Mouse (Mus musculus) c-Kit-positive CD71-negative TER-119-negative erythroid progenitor cells, embryonic 14.5 days (primary cell): ENCODE data around the gene Hcn3.
"Not testable (repeated sequence)": the region's sequence is repeated elsewhere in the genome, so short reads cannot be mapped to it uniquely, and the experiment has no call there.

Experiments
- DNase-seq: peaks from one replicate; pipeline ENCODE4 v3.0.0-alpha.2; 2013; ENCODE audit warnings: low read depth

Hcn3 gene

GRCm38 (mm10) chr3:89181749-89182500, 21.9 kb upstream of the Hcn3 start:
- no peak for DNase-seq

DNA sequence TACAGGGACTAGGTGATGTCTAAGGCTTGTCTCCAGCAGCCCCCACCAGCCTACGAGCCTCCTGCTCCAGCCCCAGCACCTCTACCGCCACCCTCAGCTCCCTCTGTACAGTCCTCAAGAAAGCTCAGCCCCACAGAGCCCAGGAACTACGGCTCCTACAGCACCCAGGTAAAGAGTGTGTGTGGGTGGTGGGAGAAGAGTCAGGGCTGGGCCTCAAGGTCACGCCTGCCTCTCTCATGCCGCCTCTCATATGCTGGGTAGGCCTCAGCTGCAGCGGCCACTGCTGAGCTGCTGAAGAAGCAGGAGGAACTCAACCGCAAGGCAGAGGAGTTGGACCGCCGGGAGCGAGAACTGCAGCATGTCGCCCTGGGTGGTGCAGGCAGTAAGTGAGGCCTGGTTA, 19.1 kb upstream of the Hcn3 start:
- DNase-seq: no peak

- DNase-seq: no peak
Observed at GRCm38 (mm10) chr3:89178107-89178385, 18.1 kb upstream of the Hcn3 start.

DNA sequence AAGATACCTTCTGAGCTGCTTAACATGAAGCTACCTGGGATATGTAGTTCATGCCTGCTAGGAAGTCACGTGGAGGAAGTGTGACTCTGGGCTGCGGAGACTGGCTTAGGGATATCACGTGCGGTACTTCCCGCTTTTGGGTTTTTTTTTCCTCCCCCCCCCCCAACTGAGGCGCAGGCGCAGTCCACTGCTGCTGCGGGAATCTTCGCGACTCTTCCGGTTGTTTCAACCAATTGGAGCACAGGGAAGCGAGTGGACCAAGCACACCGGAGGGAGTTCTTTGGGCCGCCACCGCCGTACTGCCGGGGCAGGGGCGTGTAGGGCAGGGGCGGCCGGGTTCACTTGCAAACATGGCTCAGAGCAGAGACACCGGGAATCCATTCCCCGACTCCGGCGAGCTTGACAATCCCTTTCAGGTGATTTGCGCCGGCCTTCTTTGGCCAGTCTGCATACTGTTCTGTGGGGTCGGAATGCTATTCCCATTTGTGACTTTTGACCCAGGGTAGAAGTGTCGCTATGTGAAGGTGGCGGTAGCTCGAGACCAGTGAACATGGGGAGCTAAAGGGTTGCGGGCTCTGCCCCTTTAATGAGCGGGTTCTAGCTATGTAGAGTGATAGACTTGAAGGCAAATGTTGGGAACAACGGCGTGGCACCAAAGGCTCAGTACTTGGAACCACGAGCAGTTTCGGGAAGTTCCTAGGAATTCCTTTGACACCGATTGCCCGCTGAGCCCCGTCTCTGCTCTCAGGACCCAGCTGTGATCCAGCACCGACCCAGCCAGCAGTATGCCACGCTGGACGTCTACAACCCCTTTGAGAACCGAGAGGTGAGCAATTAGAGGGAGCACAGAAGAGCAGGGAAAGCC, 17.5 kb upstream of the Hcn3 start, which contains the start of gene Scamp3:
Gene Scamp3, plus strand, starts transcription at position 232 of the 865 bp plus-strand sequence.
- peak; percentile 91 for DNase-seq

- no peak for DNase-seq
Observed at GRCm38 (mm10) chr3:89176421-89176820, 16.4 kb upstream of the Hcn3 start.

DNA sequence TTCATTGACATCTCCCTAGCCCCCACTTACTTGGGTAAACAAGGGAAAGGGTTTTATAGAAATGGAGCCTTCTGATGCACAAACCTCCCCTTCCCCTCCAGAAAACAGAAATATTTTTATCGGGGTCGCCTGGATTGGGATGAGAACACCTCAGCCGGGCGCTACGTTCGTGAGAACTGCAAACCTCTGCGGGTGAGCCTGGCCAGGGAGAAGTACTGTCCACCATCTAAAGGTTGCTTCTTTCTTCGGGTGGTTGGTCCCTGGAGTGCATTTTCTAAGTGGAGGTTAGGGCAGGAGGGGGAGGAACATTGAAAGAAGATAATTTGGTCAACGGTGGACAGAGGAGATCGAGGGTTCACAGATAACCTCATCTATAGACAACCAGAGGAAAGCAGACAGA, 15.5 kb upstream of the Hcn3 start:
- no peak for DNase-seq

- DNase-seq: no peak
Observed at GRCm38 (mm10) chr3:89174844-89175243, 14.8 kb upstream of the Hcn3 start.

GRCm38 (mm10) chr3:89166945-89167344, 6.9 kb upstream of the Hcn3 start:
- no peak for DNase-seq

DNA sequence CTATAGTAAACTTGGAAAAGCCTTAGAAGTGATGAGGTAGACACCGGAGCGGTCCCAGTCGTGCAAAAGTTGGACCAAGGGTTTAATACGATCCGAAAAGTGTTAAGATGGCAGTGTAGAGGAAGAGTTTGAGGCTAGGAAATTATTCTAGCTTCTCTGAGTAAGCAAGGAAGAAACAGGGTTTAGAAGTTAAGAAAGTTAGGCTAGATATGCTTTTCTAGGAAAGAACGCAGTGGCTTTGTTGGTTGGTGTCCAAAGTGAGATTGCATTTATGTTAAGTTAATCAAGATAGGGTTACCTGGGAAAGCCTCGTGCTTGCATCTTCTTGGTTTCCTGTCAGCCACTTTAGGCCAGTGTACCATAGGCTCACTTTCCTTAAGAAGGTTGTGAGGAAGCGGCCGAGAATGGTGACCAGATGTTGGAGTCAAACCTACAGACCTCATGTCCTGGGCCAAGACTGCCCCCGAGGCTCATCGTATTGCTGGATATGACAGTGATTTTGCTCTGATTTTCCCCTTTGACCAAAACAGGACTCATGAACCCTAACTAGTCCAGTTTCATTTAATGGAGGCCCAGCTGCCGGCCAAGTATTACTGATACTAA, 5.4 kb upstream of the Hcn3 start:
- DNase-seq: no peak

DNA sequence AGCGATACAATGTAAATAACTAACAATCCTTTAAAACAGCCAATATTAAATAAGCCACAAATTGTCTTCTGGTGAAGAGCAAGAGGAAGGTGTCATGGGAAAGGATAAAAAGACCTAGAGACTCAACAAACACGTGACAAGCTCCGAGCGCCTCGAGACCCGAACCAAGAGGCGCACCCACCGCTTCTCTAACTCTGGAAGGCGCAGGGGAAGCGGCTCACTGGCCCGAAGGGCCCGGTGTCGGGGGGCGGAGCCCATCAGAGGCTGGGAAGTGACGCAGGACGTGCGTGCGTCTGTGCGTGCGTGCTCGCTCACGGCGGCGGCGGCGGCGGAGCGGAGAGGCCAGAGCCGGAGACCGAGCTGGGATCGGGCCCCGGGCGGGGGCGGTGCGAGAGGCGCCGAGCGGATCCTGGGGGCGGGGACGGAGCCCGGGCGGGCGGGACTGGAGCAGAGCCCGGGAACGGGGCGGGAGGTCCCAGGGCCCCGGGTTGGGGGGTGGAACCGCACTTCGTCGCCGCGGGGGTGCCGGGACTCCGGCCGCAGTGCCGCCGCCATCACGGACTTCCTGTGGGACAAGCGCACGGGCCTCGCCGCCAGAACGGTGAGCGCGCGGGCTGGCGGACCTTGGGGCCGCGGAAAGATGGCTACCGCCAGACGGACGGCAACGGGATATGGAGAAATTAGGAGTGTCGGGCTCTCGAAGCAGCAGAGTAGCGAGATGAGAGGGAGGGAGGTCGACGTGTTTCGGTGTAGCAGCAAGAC, 4.7 kb upstream of the Hcn3 start, which contains the start of gene Clk2:
Gene Clk2, plus strand, starts transcription at position 290 of the 762 bp plus-strand sequence.
- DNase-seq: peak; percentile 86

GRCm38 (mm10) chr3:89163643-89164245, 3.7 kb upstream of the Hcn3 start:
- DNase-seq: no peak

DNA sequence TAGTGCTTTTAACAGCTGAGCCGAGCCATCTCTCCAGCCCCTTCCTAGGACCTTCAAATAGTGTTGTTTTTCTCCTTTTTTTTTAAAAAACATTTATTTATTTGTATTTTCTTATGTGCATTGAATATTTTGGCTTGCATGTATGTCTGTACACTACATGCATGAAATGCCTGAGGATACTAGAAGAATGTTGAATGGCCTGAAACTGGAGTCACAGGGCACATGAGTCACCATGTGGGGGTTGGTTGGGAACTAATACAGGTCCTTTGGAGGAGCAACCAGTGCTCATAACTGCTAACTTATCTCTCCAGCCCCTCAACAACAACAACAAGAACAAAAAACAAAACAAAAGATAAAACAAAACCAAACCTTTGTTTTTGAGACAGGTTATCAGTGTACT, 3.1 kb upstream of the Hcn3 start:
- no peak for DNase-seq

DNA sequence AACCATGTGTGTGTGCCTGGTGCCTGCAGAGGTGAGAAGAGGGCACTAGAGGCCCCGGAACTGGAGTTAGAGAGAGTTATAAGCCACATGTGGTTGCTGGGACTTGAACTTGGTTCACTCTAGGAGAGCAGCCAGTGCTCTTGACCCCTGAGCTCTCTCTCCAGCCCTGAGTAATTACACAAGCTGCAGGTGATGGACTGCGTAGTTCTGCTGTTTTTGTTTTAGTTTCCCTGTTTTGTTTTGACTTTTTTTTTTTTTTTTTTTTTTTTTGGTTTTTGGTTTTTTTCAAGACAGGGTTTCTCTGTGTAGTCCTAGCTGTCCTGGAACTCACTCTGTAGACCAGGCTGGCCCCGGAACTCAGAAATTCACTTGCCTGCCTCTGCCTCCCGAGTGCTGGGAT, 1.8 kb upstream of the Hcn3 start:
- DNase-seq: no peak

DNA sequence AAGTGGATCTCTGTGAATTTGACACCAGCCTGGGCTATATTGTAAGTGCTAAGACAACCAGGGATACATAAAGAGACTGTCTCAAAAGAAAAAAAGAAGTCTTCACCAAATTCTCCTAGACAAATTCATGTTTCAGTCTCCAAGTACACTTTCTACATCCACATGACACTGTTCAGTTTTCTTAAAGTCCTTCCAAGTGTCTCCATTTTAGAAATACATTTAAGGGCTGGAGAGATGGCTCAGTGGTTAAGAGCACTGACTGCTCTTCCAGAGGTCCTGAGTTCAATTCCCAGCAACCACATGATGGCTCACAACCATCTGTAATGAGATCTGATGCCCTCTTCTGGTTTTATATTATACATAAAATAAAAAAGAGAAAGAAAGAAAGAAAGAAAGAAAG, 1.2 kb upstream of the Hcn3 start:
- not testable (repeated sequence) for DNase-seq

DNA sequence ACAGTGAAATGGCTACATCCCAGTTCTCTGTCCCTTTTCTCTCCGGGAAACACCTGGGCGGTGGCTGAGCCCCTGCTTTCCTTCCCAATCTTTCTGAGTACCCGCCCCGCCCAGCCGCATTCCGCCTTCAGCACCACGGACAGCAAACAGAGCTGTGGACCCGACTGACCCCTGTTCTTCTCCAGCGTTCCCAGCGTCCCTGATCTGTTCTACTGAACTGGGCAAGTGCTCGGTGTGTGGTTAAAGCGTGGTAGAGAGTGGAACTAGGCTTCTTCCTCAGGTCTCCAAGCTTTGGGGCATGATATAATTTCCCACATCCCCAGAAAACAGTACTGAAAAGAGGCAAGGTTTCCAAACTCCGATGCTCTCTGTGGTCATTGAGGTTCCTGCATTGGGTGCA, 785 bp downstream of the Hcn3 start:
- DNase-seq: no peak

- DNase-seq: no peak
Observed at GRCm38 (mm10) chr3:89158651-89159050, 1.3 kb downstream of the Hcn3 start.

- DNase-seq: no peak
Observed at GRCm38 (mm10) chr3:89156951-89157350, 3.0 kb downstream of the Hcn3 start.

DNA sequence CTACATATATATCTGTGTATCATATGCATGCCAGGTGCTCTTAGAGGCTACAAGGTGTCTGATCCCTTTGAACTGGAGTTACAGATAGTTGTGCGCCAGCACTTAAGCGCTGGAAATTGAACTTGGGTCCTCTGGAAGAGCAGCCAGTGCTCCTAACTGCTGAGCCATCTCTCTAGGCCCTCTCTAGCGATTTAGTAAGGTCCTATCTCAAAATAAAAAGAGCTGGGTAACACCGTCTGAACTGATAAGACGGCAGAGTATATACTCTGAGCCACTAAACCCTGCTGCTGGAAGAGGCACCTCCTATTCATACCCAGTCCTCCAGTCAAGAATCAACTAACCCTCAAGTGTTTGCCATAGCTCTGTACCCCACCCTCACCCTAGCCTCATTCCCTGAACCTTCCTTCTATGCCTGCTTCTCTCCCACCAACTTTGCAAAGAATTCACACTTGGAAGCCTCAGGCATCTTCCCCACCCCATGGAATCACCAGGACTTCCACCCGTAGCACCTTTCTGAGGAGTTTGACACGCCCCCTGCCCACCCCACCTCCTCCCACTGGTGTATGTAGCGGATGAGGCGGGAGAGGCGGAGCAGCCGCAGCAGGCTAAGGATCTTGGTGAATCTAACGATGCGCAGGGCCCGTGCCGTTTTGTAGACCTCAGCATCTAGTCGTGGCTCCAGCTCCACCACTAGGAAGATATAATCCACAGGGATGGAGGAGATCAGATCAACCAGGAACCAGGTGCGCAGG, 7.7 kb downstream of the Hcn3 start:
- DNase-seq: no peak

GRCm38 (mm10) chr3:89148567-89148966, 11.4 kb downstream of the Hcn3 start:
- DNase-seq: no peak

GRCm38 (mm10) chr3:89147979-89148311, 12.1 kb downstream of the Hcn3 start:
- no peak for DNase-seq
